Mouse (Mus musculus) embryonic facial prominence, embryonic 15.5 days (tissue): Measurements from ENCODE around the gene Cabcoco1. TPM values are rescaled to one million over a fixed set of nuclear protein-coding genes. Genes with fewer than 3 reads are reported as not detected.

Experiments
- ATAC-seq: fragments of 200-750 bp; cut with Nextera tagmentation; 2 replicates; pipeline ENCODE4 v1.8.0; 2017; ENCODE audit warnings: low read depth, moderate TSS enrichment; ENCODE audit not compliant: insufficient number of reproducible peaks, low FRiP score, low TSS enrichment
- H3K27ac ChIP-seq: fragments of 300-500 bp; sonication (generic); replicated peaks from 2 replicates; pipeline ENCODE4 v1.5.1; 2015; ENCODE audit warnings: mild to moderate bottlenecking, inconsistent platforms
- H3K27me3 ChIP-seq: fragments of 300-500 bp; sonication (generic); 2 replicates; pipeline ENCODE4 v1.6.1; 2015; ENCODE audit warnings: inconsistent platforms
- H3K36me3 ChIP-seq: fragments of 300-500 bp; sonication (generic); 2 replicates; pipeline ENCODE4 v1.6.1; 2015; ENCODE audit warnings: mild to moderate bottlenecking, inconsistent platforms
- H3K4me1 ChIP-seq: fragments of 300-500 bp; sonication (generic); 2 replicates; pipeline ENCODE4 v1.6.1; 2015; ENCODE audit warnings: inconsistent platforms
- H3K4me2 ChIP-seq: fragments of 300-500 bp; sonication (generic); replicated peaks from 2 replicates; pipeline ENCODE4 v1.6.1; 2015; ENCODE audit warnings: mild to moderate bottlenecking, inconsistent platforms
- H3K4me3 ChIP-seq: fragments of 300-500 bp; sonication (generic); replicated peaks from 2 replicates; pipeline ENCODE4 v1.5.1; 2015; ENCODE audit warnings: mild to moderate bottlenecking, inconsistent platforms
- H3K9ac ChIP-seq: fragments of 300-500 bp; sonication (generic); 2 replicates; pipeline ENCODE4 v1.6.1; 2015; ENCODE audit warnings: inconsistent platforms
- H3K9me3 ChIP-seq: fragments of 300-500 bp; sonication (generic); replicated peaks from 2 replicates; pipeline ENCODE4 v1.6.1; 2016; ENCODE audit warnings: inconsistent platforms
- WGBS: fragments of 180-500 bp; shearing (Covaris S2); methylation state at CpG from one replicate; pipeline ENCODE4 v1.1.7; 2015; 5-methylcytosine and 5-hydroxymethylcytosine counted together
- polyA plus RNA-seq: library from polyadenylated mRNA; unstranded; fragments of >200 nt; fragmentation: Nextera tagmentation; extraction: Ambion mirVana; gene quantifications from 2 replicates; pipeline ENCODE4 v1.2.1, GENCODE M21; 2015

Cabcoco1 gene
- polyA plus RNA-seq, 1 experiment from 2014 or later, result 11.2 TPM

DNA sequence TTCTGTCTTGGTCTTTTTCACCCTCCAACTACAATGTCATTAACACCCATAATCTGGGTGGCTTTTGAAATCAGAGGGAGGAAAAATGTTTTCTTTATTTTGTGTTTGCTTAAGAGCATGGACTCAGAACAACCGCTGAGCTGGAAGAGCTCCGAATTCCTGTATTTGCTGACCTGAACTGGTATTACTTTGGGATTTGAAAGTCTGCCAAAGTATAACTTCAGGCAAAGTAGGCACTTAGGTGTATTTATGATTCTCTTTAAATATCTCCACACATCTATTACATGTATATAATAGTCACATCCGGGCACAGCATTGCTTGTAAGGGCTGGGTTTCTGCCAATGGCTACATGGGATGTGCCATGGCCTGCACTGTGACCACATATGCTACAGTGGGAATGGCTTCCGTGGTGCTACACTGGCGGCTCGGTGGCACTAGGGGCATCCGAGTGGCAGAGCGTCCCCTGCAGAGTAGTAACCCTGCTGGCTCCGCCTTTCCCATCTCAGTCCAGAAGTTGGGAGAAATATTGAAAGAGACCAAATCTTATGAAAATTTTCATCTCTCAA, 37.0 kb downstream of the Cabcoco1 start:
- no peak for ATAC-seq
- 69% methylated on average over 9 of the region's 9 CpGs for WGBS
- H3K27me3 ChIP-seq, result no peaks in the 10 kb centered on the region

DNA sequence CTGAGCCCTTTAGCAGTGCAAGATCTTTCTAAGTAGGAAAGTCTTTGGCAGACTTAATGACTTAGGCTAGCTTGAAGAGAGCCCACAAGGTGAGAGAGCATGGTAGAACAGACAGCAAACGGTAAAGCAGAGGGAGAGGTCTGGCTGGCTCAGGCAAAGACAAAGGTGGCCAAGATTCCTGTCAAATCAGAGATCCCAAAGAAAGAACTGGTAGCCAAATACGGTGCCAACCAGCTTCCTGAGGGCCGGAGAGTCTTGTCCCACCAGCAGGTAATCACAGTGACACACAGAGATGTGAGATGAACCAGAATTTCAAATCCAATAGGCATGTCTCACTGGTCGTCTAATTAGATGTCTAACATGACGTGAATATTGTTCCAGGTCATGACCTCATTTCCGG, 40.6 kb downstream of the Cabcoco1 start:
- no peak for ATAC-seq
- Histone ChIP-seq H3K36me3 (no peaks in the 10 kb centered on the region), H3K4me3 (no peak overlapping the region), H3K27me3 (no peaks in the 10 kb centered on the region), H3K4me2 (no peak overlapping the region), H3K9ac (no peak overlapping the region), H3K27ac (no peak overlapping the region), H3K4me1 (no peaks in the 10 kb centered on the region), H3K9me3 (no peaks in the 10 kb centered on the region)
- 82% methylated on average over 6 of the region's 6 CpGs for WGBS

More for the DNA sequence above, 37.0 kb downstream of the Cabcoco1 start:
- Histone ChIP-seq H3K9ac (no peak overlapping the region), H3K36me3 (no peaks in the 10 kb centered on the region), H3K4me3 (no peak overlapping the region), H3K27ac (no peak overlapping the region), H3K4me2 (no peak overlapping the region), H3K9me3 (no peaks in the 10 kb centered on the region), H3K4me1 (no peaks in the 10 kb centered on the region)

DNA sequence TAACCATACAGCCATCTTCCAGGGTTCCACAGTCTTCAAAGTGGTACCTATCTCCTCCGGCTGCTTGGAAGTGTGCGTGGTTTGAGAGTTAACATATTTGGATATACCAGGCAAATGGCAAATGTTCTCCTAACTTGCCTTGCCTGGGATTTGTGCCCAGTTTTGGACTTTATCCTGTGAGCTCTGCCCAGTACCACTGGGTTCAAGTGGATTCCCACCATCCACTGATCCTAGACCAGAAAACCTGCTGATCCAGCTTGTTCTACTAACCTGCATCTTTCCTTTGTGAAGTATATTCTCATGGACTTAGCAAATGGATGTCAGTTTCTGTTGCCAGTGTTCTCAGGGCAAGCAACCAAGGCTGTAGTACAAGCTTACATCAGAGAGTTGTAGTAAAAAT, 46.5 kb downstream of the Cabcoco1 start:
- Histone ChIP-seq H3K9me3 (no peaks in the 10 kb centered on the region), H3K27me3 (no peaks in the 10 kb centered on the region), H3K9ac (no peak overlapping the region), H3K4me1 (peaks cover 13% of the 10 kb centered on the region), H3K27ac (no peak overlapping the region), H3K36me3 (no peaks in the 10 kb centered on the region), H3K4me2 (no peak overlapping the region), H3K4me3 (no peak overlapping the region)
- no peak for ATAC-seq
- WGBS, result 97% methylated on average over 2 of the region's 2 CpGs

DNA sequence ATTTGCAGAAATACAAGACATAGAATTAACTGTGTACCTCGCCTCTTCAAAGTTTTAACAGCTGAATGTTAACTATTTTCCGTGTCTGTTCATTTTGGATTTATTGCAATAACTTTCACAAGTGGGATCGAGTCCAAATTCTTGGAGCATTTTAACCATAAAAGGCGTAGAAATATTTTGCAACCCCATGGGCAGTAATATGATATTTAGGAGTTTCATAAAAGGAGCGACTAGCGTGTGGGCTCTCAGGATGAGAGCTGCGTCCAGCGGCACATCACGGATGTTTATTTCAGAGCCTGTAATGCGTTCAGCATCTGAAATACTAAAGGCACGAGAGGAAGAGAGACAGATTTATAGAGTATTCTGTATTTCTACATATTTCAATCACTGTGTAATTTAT, 50.1 kb downstream of the Cabcoco1 start:
- H3K4me3 ChIP-seq, result no peak overlapping the region
- no peak for ATAC-seq
- no peaks in the 10 kb centered on the region for H3K36me3 ChIP-seq
- no peak overlapping the region for H3K9ac ChIP-seq
- peaks cover 13% of the 10 kb centered on the region for H3K4me1 ChIP-seq
- H3K27ac ChIP-seq, result 0 out of 2 replicates have a peak overlapping the region, but pooled peaks have one; percentile 69
- no peak overlapping the region for H3K4me2 ChIP-seq
- H3K27me3 ChIP-seq, result no peaks in the 10 kb centered on the region
- WGBS, result 12% methylated on average over 11 of the region's 11 CpGs
- no peaks in the 10 kb centered on the region for H3K9me3 ChIP-seq

DNA sequence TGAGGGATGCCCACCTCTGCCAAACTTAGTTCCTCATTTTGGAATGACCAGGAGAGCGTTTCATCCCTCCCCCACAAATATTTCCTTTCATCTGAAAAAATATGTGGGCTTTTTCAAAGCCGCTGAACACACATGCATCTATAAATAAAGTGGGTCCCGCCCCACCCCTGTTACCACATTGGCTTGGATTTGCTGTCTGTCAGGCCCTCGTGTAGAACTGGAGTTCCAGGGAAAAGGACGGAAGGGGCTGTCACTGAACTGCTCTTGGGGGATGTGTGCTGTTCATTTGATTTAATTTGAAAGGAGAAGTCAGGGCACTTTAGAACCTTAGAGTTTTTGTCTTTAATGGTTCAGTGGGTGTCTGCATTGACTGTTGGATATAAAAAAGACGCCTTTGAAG, 50.9 kb downstream of the Cabcoco1 start:
- Histone ChIP-seq H3K4me1 (peaks cover 13% of the 10 kb centered on the region), H3K9ac (no peak overlapping the region), H3K4me3 (no peak overlapping the region), H3K27me3 (no peaks in the 10 kb centered on the region), H3K27ac (peak overlapping the region; percentile 65), H3K9me3 (no peaks in the 10 kb centered on the region), H3K4me2 (no peak overlapping the region), H3K36me3 (no peaks in the 10 kb centered on the region)
- ATAC-seq, result no peak
- WGBS, result 23% methylated on average over 6 of the region's 6 CpGs

DNA sequence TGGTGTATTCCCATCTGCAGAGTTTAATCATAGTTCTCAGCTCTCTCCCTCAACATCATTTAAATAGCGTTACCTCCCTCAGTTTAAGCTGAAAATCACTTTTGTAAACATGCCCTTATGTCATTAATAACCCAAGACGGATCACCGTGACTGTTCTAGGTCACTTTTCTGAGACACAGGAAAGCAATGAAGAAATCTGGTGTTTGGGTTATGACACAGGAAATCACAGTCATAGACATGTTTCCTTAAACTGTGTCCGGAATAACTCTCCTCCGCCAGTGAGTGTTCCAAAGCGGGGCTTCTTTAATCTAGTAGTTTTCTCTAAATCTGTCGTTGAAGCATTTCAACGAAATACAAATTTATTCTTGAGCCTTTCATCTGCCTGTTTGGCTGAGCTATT, 68.9 kb downstream of the Cabcoco1 start:
- ATAC-seq, result no peak
- Histone ChIP-seq H3K27ac (no peak overlapping the region), H3K27me3 (no peaks in the 10 kb centered on the region), H3K9ac (no peak overlapping the region), H3K4me1 (no peaks in the 10 kb centered on the region), H3K36me3 (no peaks in the 10 kb centered on the region), H3K4me2 (no peak overlapping the region), H3K9me3 (no peaks in the 10 kb centered on the region), H3K4me3 (no peak overlapping the region)
- 67% methylated on average over 8 of the region's 8 CpGs for WGBS

DNA sequence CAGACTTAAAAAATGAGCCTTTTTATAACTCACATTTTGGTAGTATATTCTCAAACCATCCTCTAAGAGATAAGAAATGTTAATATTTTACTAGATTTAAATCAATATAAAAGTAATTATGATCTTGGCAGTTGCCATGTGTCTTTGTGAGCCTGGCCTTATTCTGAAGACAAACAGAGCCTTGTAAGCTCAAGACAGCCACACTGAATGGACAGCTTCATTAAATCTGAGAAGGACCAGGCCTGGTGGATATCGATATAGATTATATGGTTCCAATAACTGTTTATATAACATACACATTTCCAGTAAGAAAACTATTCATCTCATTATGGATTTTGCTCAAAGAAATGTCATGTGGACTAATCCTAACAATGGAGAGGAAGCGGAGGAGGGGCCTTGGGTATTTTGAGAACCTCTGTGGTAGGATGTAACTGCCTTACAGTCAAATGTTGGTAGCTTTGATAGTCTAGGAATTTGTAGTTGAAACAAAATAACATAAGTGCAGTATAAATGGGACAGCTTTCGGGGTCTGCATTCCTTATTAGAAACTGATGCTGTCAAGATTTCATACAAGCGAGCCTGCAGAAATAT, 75.9 kb downstream of the Cabcoco1 start:
- WGBS, result 37% methylated on average over 4 of the region's 4 CpGs
- no peak overlapping the region for H3K9ac ChIP-seq
- H3K36me3 ChIP-seq, result no peaks in the 10 kb centered on the region
- no peaks in the 10 kb centered on the region for H3K9me3 ChIP-seq
- H3K27me3 ChIP-seq, result no peaks in the 10 kb centered on the region
- H3K27ac ChIP-seq, result no peak overlapping the region
- H3K4me1 ChIP-seq, result no peaks in the 10 kb centered on the region
- H3K4me2 ChIP-seq, result no peak overlapping the region
- ATAC-seq, result no peak
- H3K4me3 ChIP-seq, result no peak overlapping the region

DNA sequence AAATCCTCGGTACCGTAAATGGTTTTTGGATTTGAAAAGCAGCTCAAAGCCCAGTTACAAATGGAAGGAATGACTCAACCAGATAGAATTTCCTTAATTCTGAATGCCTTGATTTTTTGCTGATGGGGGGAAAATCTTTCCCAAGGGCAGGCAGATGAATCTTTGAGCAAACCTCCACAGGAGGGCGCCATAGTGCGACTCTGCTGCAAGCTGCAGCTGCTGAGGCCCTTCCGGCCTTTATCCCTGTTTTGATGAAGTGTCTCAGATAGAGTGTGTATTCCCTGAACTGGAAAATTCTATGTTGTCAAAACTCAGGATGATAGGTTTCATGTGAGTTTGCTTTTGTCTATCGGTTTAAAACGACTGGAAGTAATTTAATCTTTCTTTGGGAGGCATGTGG, 76.8 kb downstream of the Cabcoco1 start:
- H3K4me1 ChIP-seq, result no peaks in the 10 kb centered on the region
- H3K27ac ChIP-seq, result no peak overlapping the region
- no peaks in the 10 kb centered on the region for H3K27me3 ChIP-seq
- 7% methylated on average over 7 of the region's 7 CpGs for WGBS
- no peak overlapping the region for H3K4me3 ChIP-seq
- H3K9me3 ChIP-seq, result no peaks in the 10 kb centered on the region
- H3K4me2 ChIP-seq, result no peak overlapping the region
- no peak for ATAC-seq
- H3K9ac ChIP-seq, result no peak overlapping the region
- no peaks in the 10 kb centered on the region for H3K36me3 ChIP-seq

DNA sequence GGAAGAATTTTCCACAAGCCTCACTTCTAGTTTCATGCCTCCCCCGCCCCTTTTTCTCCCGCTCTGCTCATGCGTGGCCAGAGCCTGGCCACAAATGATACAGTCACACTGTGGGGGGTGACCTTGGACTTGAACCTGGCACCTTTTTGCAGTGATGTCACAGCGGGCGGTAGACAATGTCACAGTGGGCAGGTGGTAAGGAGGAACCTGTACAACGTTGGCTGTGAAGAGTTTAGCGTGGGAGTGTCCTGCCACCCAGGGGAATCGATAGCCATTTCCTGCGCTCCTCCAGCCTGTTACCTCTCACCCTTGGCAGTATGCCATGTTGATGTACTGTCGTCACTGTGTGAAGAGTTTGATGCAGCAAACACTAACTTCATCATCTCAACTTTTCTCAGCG, 81.9 kb downstream of the Cabcoco1 start:
- ATAC-seq, result no peak

DNA sequence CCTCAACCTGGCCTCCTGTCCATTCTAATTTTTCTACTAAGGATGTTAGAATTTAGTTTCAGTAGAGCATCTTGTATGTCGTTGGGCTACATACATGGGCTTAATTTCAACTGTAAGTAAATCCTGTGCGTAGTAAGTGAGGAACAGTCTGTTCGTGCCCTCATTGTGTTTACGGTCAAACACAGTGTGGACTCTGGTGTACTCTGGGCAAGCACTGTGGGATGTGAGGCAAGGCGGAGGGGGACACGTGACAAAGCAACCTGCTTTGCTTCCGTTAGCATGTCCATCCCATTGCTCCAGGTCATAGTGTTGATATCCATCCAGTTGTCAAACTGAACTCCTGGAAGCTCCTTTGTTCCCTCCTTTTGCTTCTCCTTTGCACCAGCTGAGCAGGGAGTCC, 84.7 kb downstream of the Cabcoco1 start:
- ATAC-seq, result no peak
- no peak overlapping the region for H3K9ac ChIP-seq
- H3K36me3 ChIP-seq, result no peaks in the 10 kb centered on the region
- no peak overlapping the region for H3K4me2 ChIP-seq
- 89% methylated on average over 7 of the region's 7 CpGs for WGBS
- H3K4me1 ChIP-seq, result no peaks in the 10 kb centered on the region
- no peaks in the 10 kb centered on the region for H3K27me3 ChIP-seq
- no peaks in the 10 kb centered on the region for H3K9me3 ChIP-seq
- no peak overlapping the region for H3K27ac ChIP-seq
- no peak overlapping the region for H3K4me3 ChIP-seq

More for the DNA sequence above, 81.9 kb downstream of the Cabcoco1 start:
- H3K27me3 ChIP-seq, result no peaks in the 10 kb centered on the region
- no peak overlapping the region for H3K4me2 ChIP-seq
- no peaks in the 10 kb centered on the region for H3K36me3 ChIP-seq
- no peaks in the 10 kb centered on the region for H3K9me3 ChIP-seq
- 77% methylated on average over 11 of the region's 11 CpGs for WGBS
- H3K9ac ChIP-seq, result no peak overlapping the region
- H3K27ac ChIP-seq, result no peak overlapping the region
- no peak overlapping the region for H3K4me3 ChIP-seq
- no peaks in the 10 kb centered on the region for H3K4me1 ChIP-seq

DNA sequence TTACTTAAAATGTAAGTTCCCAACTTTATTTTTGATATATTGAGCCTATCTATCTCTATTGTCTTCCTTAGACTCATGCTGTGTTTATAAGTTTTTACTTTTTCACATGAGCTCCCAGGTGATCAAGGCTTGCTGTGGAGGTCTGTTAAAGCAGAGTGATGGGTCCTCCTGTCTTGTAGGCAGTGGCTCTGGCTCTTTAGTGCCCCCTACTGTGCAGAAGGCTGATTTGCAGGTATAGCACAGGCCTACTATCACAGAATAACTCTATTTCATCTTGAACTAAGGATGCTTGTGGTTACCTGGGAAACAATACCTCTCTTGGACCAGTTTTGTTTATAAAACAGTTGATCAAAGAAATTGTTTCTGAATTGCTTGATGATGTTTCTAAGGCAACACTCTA, 87.2 kb downstream of the Cabcoco1 start:
- Histone ChIP-seq H3K27me3 (no peaks in the 10 kb centered on the region), H3K27ac (no peak overlapping the region), H3K4me2 (no peak overlapping the region), H3K9ac (no peak overlapping the region), H3K4me1 (no peaks in the 10 kb centered on the region), H3K9me3 (no peaks in the 10 kb centered on the region), H3K36me3 (no peaks in the 10 kb centered on the region), H3K4me3 (no peak overlapping the region)
- ATAC-seq, result no peak

DNA sequence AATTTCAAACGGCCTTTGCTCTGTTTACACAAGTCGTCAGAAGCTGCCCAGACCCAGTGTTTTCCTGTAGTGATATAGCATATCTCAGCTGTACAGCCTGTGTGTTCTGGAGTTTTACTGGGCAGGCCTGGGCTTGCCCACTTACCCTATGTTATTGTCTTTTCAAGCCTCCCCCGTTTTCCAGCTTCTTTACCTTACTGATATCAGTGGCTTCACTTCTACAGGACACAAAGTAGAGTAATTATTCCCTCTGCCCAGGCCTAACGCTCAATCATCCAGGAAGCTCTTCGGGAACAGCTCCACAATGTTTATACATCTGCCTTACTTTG, 94.9 kb downstream of the Cabcoco1 start:
- Histone ChIP-seq H3K9ac (no peak overlapping the region), H3K36me3 (no peaks in the 10 kb centered on the region), H3K9me3 (no peaks in the 10 kb centered on the region), H3K4me2 (no peak overlapping the region), H3K4me1 (peaks cover 26% of the 10 kb centered on the region), H3K27me3 (no peaks in the 10 kb centered on the region), H3K4me3 (no peak overlapping the region), H3K27ac (peak overlapping the region; percentile 48)
- ATAC-seq, result no peak
- 33% methylated on average over 5 of the region's 5 CpGs for WGBS
